Mouse (Mus musculus) natural killer cell, adult 2 months (primary cell): ENCODE data around the gene Cct5.

Experiments used
- DNase-seq, 2 experiments: peaks; one replicate each; pipeline ENCODE4 v3.0.0; 2022; ENCODE audit warnings: low spot score in 2 of 2

Cct5 gene

GRCm38 (mm10) chr15:31601646-31602374 lies at the start of gene Cct5, which contains the start of gene Fam173b:
Gene Cct5, minus strand, starts transcription at chr15:31601804.
Gene Fam173b, plus strand, starts transcription at chr15:31601852.
- DNase-seq = peak; percentile 98 to 99

DNA sequence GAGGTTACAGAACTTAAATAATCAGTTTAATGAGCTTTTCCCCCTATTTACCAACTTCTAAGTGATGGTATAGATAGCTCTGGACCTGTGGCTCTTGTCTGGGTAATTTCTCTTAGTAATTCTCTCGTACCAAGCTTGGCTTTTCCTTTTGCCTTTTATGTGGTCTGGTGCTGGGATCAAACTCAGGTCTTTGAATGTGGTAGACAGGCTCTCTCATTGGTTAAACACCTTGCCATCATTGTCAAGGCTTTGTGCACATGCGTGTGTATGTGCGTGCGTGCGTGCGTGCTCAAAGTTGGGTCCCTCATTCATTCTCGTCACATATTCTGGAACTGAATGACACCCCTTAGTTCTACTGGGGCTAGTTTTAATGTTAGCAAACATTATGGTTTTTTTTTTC lies 49.2 kb upstream of the Cct5 start:
- DNase-seq = no peak

DNA sequence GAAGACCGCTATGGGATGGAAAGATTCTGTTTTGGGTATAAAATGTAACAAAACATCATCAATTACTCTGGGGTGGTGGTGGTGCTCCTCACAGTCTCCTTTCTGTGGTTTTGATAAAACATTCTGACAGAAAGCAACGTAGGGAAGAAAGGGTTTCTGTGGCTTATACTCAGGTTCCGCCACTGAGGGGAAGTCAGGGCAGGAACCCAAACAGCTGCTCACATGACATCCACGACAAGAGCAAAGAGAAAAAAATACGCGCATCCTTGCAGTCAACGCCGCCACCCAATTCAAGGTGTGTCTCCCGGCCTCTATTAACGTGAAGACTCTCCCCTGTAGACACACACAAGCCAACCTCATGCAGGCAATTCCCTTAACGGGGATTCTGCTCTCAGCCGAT lies 48.1 kb upstream of the Cct5 start:
- peak in 1 of 2 experiments; percentile 4 for DNase-seq

GRCm38 (mm10) chr15:31647851-31648569 lies 46.4 kb upstream of the Cct5 start:
- no peak for DNase-seq

DNA sequence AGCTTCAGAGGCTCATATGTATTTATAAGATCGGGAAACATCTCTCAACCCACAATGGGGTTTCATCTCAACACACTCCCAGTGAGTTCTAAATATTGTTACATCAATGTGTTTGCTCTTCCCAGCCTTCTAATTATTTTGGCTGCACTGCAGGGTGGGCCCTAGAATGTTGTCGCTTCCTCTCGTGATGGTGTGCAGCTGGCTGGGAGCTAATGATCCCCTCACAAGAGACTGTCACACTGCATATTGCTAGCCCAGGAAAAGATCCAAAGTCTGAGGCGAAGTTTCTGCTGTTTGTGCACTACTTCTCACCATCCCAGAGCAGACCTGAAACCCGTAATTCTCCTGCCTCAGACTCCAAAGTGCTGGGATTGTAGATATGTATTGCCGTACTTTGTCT lies 45.6 kb upstream of the Cct5 start:
- DNase-seq = no peak

DNA sequence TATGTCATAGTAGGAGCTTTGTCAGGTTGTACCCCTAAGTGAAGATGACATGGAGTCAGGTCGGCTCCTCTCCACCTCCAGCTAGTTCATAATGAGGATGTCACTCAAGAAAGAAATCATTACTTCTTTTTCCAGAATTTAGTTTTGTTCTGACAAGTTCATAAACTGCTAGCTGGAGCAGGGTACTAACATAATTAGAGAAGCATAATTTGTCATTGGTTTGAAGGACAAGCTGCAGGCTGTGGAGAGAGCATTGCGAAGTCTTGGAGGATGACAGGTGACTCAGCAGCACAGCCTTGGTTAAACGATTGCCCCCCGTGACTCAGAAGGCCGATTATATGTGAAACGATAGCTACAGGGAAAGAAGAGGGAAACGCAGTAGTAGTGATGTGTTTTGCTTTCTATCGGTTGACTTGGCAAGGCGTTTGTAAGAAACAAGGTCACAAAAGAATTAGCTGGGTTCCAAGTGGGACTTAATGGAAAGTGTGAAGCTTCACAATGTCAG lies 34.5 kb upstream of the Cct5 start:
- no peak for DNase-seq

- no peak for DNase-seq
Measured at GRCm38 (mm10) chr15:31634582-31634981, 33.0 kb upstream of the Cct5 start.

- DNase-seq = no peak
Measured at GRCm38 (mm10) chr15:31632478-31632877, 30.9 kb upstream of the Cct5 start.

GRCm38 (mm10) chr15:31631396-31631858 lies 29.8 kb upstream of the Cct5 start:
- DNase-seq = no peak

DNA sequence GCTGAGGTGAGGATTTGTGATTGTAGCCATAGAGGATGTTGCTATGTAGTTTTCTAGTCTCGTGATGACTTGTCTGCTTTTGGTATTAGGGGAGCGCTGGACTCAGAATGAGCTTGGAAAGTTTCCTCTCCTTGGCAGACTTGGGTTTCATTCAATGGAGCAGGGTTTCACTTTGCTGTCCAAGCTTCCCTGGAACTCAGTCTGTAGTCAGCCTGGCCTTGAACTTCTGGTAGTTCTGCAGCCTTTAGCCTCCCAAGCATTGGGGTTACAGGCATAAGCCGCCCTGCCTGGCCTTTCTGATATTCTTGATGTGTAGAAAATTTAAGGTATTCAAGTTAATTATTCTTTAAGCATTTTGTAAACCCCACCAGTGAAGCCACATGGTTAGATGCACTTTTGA lies 28.0 kb upstream of the Cct5 start:
- no peak for DNase-seq

GRCm38 (mm10) chr15:31628180-31628579 lies 26.6 kb upstream of the Cct5 start:
- DNase-seq = no peak

GRCm38 (mm10) chr15:31627277-31628154 lies 25.9 kb upstream of the Cct5 start:
- DNase-seq = no peak

DNA sequence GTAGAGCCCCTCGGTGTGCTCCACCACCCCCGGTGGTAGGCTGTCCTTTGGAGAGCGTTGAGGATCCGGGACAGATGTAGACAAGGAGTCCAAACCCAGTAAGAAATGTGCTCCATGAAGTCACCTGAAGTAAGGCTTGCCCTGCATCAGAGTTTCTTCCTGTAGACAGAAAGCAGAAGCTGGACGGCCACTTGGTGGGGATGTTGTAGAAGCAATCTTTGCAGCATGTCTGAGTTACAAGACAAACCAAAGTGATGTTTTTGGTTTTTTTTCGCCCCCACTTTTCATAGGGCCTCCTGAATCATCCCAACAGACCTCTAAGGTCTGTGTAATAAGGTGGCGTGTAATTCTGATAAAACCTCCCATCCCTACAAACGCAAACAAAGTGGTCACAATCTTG lies 17.9 kb upstream of the Cct5 start:
- no peak for DNase-seq

DNA sequence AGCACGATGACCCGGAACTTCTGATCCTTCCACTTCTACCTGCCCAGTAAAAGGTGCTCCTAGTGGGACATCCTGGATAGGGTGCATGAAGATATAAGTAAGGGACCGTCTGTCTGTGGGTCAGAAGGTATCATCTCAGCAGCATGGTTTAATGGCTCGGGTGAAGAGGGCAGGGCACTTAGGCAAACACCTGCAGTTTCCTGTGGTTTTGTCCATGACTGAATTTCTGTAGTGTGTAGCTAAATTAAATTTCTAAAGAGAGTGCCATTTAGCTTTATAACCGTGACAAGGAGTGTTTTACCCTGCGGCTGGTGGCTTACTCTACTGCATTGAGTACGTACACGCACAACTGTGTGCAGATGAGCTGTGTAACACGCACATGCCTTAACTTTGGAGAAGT lies 15.7 kb upstream of the Cct5 start:
- DNase-seq = no peak

DNA sequence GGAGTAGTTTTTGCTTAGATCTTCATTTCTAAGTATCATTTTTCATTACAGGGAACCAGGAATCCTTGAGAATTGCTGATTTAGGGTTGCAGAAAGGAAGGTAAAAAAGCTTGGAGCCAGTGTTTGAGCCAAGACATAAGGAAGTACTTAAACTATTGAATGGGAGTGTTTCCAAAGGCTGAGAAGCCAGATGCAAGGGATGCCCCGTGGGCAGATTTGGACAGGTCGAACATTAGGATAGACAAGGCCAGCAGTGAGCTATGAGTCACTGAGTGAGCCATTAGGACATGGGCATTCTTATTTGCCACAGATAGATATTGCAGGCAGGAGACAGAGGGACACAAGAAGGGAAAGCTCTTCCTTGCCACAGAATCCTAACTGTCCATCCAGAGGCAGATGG lies 13.1 kb upstream of the Cct5 start:
- DNase-seq = no peak

- no peak for DNase-seq
Measured at GRCm38 (mm10) chr15:31613826-31614453, 12.3 kb upstream of the Cct5 start.

DNA sequence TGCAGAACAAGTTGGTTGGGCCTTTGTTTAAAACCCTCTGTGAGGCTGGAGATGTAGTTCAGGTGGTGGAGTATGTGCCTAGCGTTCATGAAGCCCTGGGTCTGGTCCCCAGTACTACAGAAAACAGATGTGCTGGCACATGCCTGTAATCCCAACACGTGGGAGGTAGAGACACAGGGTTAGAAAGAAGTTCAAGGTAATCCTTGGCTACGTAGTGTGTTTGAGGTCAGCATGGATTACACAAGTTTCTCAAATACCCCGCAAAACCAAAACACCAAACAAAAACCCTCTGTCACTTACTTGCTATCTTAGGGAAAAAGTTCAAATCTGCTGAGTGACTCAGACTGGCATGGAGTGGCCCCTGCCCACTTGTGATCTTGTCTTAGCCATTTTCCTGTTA lies 10.4 kb upstream of the Cct5 start:
- no peak for DNase-seq

- DNase-seq = no peak
Measured at GRCm38 (mm10) chr15:31611027-31611426, 9.4 kb upstream of the Cct5 start.

DNA sequence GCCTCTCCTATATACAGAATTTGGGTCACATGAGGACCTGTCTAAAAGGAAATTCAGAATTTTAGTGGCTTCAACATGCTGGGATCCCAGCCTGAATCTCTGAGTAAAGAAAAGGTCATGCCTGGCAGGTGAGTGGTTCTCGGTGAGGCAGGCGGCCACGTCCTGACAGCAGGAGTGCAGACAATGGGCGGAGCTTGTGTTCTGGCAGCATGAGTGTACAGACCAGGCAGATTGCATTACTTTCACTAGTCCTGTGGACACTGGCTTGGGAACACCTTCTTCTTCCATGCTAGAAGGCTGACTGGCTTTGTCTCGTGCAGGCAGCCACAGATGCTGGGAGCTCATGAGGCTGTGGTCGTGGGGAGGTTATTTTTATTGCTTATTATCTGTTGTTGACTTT lies 5.2 kb upstream of the Cct5 start:
- DNase-seq = no peak

GRCm38 (mm10) chr15:31603113-31603512 lies 1.5 kb upstream of the Cct5 start:
- no peak for DNase-seq

GRCm38 (mm10) chr15:31602426-31602825 lies 822 bp upstream of the Cct5 start:
- DNase-seq = peak; percentile 23 to 49

DNA sequence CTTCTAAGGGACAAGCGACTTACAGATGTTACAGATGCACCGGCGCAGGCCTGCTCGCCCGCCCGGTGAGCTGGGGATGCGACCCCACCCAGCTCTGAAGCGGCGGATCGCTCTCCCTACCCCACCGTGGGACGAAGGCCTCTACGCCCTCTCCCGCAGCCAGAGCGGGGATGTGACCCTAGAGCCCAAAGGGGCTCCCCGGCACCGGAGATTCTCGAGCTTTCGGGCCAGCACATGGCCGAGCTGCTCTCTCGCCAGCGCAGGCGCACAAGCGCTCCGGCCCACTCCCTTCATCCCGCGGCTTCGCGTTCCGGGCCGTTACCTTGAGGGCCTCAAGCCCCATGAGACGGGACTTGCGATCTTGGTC lies 342 bp downstream of the Cct5 start:
- DNase-seq = no peak
